ENCODE assay signal across 8 mouse cellular contexts in the genomic region with DNA sequence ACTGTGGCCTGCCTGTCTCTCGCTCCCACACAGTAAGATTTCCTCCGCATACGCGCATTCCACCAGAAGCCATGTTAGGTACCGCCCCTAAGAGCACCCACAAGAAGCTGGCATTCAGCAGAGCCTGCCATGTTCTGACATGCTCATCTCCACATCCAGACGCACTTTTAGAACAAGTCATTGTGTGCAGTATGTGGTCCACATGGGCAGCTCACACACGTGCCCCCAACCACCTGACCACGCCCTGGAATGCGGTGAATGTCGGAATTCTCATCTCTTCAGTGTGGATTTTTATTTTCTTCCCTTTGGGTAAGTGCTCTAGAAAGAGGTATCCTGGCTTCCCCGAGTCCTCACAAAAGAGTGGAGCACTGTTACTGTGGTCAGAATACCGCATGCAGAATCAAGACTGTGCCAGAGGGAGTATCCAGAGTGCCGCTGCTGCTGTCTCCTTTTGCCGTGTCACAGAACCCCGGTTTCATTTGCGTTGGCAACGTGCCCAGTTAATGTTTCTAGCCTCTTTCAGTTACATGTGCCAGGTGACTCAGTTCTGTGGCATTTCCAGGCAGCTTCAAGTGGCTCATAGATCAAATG. TPM values are rescaled to one million over a fixed set of nuclear protein-coding genes. Genes with fewer than 3 reads are reported as not detected.
DNase-seq lines count a peak whose midpoint lies in the region; ATAC-seq lines count a peak whose summit lies in the region.

No protein-coding gene starts in this region.

- DNase-seq in A20 (ENCODE audit: low read depth, low spot score), result peak; percentile 38
- peak; percentile 86 for DNase-seq in adipocyte (ENCODE audit: low spot score)
- DNase-seq in forebrain, embryonic 14.5 days (ENCODE audit: low spot score), result peak; percentile 69
- peak; percentile 57 for DNase-seq in layer of hippocampus, adult 11-12 months (ENCODE audit: low spot score)
- DNase-seq in lung, postnatal 10 days, result peak; percentile 79
- no peak for DNase-seq in spleen, adult 12 weeks (ENCODE audit: low spot score)

- H3K9ac ChIP-seq in forebrain, embryonic 14.5 days (ENCODE audit: low read length), result no peak overlapping the region
- no peak overlapping the region for H3K9ac ChIP-seq in heart, embryonic 15.5 days
- peak overlapping the region; percentile 9; the same call in 1 of the 2 replicates for H3K9ac ChIP-seq in stomach, embryonic 16.5 days (ENCODE audit: low read length)

- H3K27me3 ChIP-seq in forebrain, embryonic 14.5 days (replicated peaks; ENCODE audit: control insufficient read depth, insufficient read depth, low read length), result no peaks in the 10 kb centered on the region
- H3K27me3 ChIP-seq in heart, embryonic 15.5 days, result no peaks in the 10 kb centered on the region
- no peaks in the 10 kb centered on the region for H3K27me3 ChIP-seq in stomach, embryonic 16.5 days (ENCODE audit: control insufficient read depth, insufficient read depth, low read length)

- H3K4me3 ChIP-seq in forebrain, embryonic 14.5 days (ENCODE audit: low read depth, low read length), result no peak overlapping the region
- peak overlapping the region; percentile 20 for H3K4me3 ChIP-seq in heart, embryonic 15.5 days
- H3K4me3 ChIP-seq in stomach, embryonic 16.5 days (replicated peaks; ENCODE audit: low read length), result peak overlapping the region; percentile 23

- H3K27ac ChIP-seq in forebrain, embryonic 14.5 days (ENCODE audit: low read depth, low read length), result no peak overlapping the region
- peak overlapping the region; percentile 60 for H3K27ac ChIP-seq in heart, embryonic 15.5 days
- peak overlapping the region; percentile 62 for H3K27ac ChIP-seq in stomach, embryonic 16.5 days (ENCODE audit: low read length)

- H3K4me2 ChIP-seq in forebrain, embryonic 14.5 days (ENCODE audit: low read length), result no peak overlapping the region
- peak overlapping the region; percentile 47 for H3K4me2 ChIP-seq in heart, embryonic 15.5 days
- H3K4me2 ChIP-seq in stomach, embryonic 16.5 days (ENCODE audit: low read depth, low read length), result peak overlapping the region; percentile 47

- peaks cover 12% of the 10 kb centered on the region for H3K36me3 ChIP-seq in forebrain, embryonic 14.5 days (ENCODE audit: control insufficient read depth, insufficient read depth, low read length)
- no peaks in the 10 kb centered on the region for H3K36me3 ChIP-seq in heart, embryonic 15.5 days
- no peaks in the 10 kb centered on the region for H3K36me3 ChIP-seq in stomach, embryonic 16.5 days (ENCODE audit: control insufficient read depth, insufficient read depth, low read length)

- no peaks in the 10 kb centered on the region for H3K4me1 ChIP-seq in forebrain, embryonic 14.5 days (ENCODE audit: control insufficient read depth, insufficient read depth, low read length)
- peaks cover 12% of the 10 kb centered on the region for H3K4me1 ChIP-seq in heart, embryonic 15.5 days (replicated peaks)
- H3K4me1 ChIP-seq in stomach, embryonic 16.5 days (ENCODE audit: control insufficient read depth, insufficient read depth, low read length), result peaks cover 13% of the 10 kb centered on the region

- H3K9me3 ChIP-seq in forebrain, embryonic 14.5 days (replicated peaks; ENCODE audit: control insufficient read depth, low read length), result no peaks in the 10 kb centered on the region
- H3K9me3 ChIP-seq in heart, embryonic 15.5 days (replicated peaks), result no peaks in the 10 kb centered on the region
- no peaks in the 10 kb centered on the region for H3K9me3 ChIP-seq in stomach, embryonic 16.5 days (replicated peaks; ENCODE audit: control insufficient read depth, low read length)

- peak; percentile 55; the same call in 1 of the 2 replicates for ATAC-seq in forebrain, embryonic 14.5 days
- peak; percentile 43 for ATAC-seq in heart, embryonic 15.5 days (replicated peaks; ENCODE audit: insufficient number of reproducible peaks, insufficient read depth, low FRiP score, low read depth)
- peak; percentile 77 for ATAC-seq in stomach, embryonic 16.5 days (ENCODE audit: insufficient read depth, low FRiP score)

- 59% methylated on average over 17 of the region's 17 CpGs for WGBS in forebrain, embryonic 14.5 days
- 40% methylated on average over 17 of the region's 17 CpGs for WGBS in heart, embryonic 15.5 days
- 46% methylated on average over 17 of the region's 17 CpGs for WGBS in stomach, embryonic 16.5 days

RNA-seq across cellular contexts. Expression of gene Lhfpl4, which starts 28.4 kb away (rescaled TPM):
- polyA plus RNA-seq in forebrain, embryonic 14.5 days (2014; fragmentation: Nextera tagmentation; extraction: Ambion mirVana), result 8.8 and 11.3 TPM in 2 replicates
- polyA plus RNA-seq in heart, embryonic 15.5 days (2015; fragmentation: Nextera tagmentation; extraction: Ambion mirVana), result 0.35 and 0.81 TPM in 2 replicates
- 1.3 and 1.6 TPM in 2 replicates for polyA plus RNA-seq in stomach, embryonic 16.5 days (2015; fragmentation: Nextera tagmentation; extraction: Ambion mirVana)
